In the genomic region with DNA sequence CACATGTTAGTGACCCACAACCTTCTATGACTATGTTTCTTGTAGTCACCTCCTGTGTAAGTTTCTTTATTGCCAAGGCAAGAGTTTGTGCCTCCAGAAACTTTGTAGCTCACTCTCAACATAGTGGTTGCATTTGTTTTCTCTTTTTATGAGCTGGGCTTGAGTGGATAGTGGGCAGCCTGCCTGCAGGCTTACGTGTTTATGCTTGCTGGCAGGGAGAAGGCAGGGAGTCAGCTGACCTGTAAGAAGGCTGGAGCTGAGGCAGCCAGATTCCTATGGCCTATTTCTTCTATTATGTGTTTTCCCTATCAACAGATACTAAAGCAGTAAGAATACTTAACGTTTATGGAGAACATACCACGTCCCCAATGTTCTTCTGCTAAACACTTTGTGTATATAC, we compare ENCODE assay signal across 9 mouse cellular contexts.
DNase-seq lines count a peak whose midpoint lies in the region; ATAC-seq lines count a peak whose summit lies in the region.
"Had no signal": no experiment of that assay in that cellular context is flagged by ENCODE, and none has a peak within 500 bp of the region (broad histone marks: within the 10 kb centered on the region; RNA-seq: fewer than 3 reads in every experiment).

No protein-coding gene starts in this region.

- H3K4me3 ChIP-seq in embryonic facial prominence, embryonic 13.5 days, result no peak overlapping the region
- no peak overlapping the region for H3K4me3 ChIP-seq in embryonic facial prominence, embryonic 10.5 days
- H3K4me3 ChIP-seq: liver, embryonic 13.5 days had no signal

- no peak for ATAC-seq in embryonic facial prominence, embryonic 13.5 days (ENCODE audit: insufficient number of reproducible peaks, insufficient read depth, low FRiP score, low TSS enrichment, low read depth)

- H3K36me3 ChIP-seq in embryonic facial prominence, embryonic 13.5 days, result peaks cover 6% of the 10 kb centered on the region
- no peaks in the 10 kb centered on the region for H3K36me3 ChIP-seq in embryonic facial prominence, embryonic 10.5 days (replicated peaks)
- H3K36me3 ChIP-seq: liver, embryonic 13.5 days had no signal

- no peak overlapping the region for H3K4me2 ChIP-seq in embryonic facial prominence, embryonic 13.5 days
- H3K4me2 ChIP-seq: liver, embryonic 13.5 days had no signal

- no peak for DNase-seq in embryonic facial prominence, embryonic 10.5 days (ENCODE audit: low spot score)
- DNase-seq in adrenal gland, postnatal 36 days, result peak; percentile 72 to 75
- DNase-seq in kidney, adult 9 months, result peak; percentile 53
- DNase-seq in lung, postnatal 25 days (ENCODE audit: low spot score), result peak; percentile 70
- DNase-seq in left cerebral cortex, adult 8-10 months (ENCODE audit: low spot score in 2 of 2), result no peak
- no peak for DNase-seq in cerebellum, adult 11-12 months
- DNase-seq in layer of hippocampus, adult 9-10 months (ENCODE audit: low spot score), result no peak
- DNase-seq: liver, embryonic 13.5 days had no signal

- H3K9ac ChIP-seq in embryonic facial prominence, embryonic 13.5 days, result no peak overlapping the region
- H3K9ac ChIP-seq: liver, embryonic 13.5 days had no signal

- peaks cover 33% of the 10 kb centered on the region for H3K4me1 ChIP-seq in embryonic facial prominence, embryonic 13.5 days
- H3K4me1 ChIP-seq in embryonic facial prominence, embryonic 10.5 days, result peaks cover 33% of the 10 kb centered on the region
- H3K4me1 ChIP-seq: liver, embryonic 13.5 days had no signal

- 68% methylated on average over 3 of the region's 3 CpGs for WGBS in embryonic facial prominence, embryonic 13.5 days
- WGBS in embryonic facial prominence, embryonic 10.5 days, result 76% methylated on average over 3 of the region's 3 CpGs

- H3K9me3 ChIP-seq in embryonic facial prominence, embryonic 13.5 days, result no peaks in the 10 kb centered on the region
- H3K9me3 ChIP-seq in embryonic facial prominence, embryonic 10.5 days, result no peaks in the 10 kb centered on the region
- H3K9me3 ChIP-seq: liver, embryonic 13.5 days had no signal

- peak overlapping the region; percentile 89; the same call in 1 of the 2 replicates for H3K27ac ChIP-seq in embryonic facial prominence, embryonic 13.5 days
- H3K27ac ChIP-seq in embryonic facial prominence, embryonic 10.5 days (replicated peaks), result no peak overlapping the region
- H3K27ac ChIP-seq: liver, embryonic 13.5 days had no signal

- no peaks in the 10 kb centered on the region for H3K27me3 ChIP-seq in embryonic facial prominence, embryonic 13.5 days
- no peaks in the 10 kb centered on the region for H3K27me3 ChIP-seq in embryonic facial prominence, embryonic 10.5 days (replicated peaks; ENCODE audit: low read depth, poor library complexity, severe bottlenecking)
- H3K27me3 ChIP-seq: liver, embryonic 13.5 days had no signal

Comparison
In these comparisons a context has a peak if more than half of its experiments do, and no peak if none do; other contexts are left out.
1. DNase-seq: peak in adrenal gland, postnatal 36 days (2 of 2), kidney, adult 9 months (single experiment) and lung, postnatal 25 days (single experiment); none in embryonic facial prominence, embryonic 10.5 days (single experiment), left cerebral cortex, adult 8-10 months (0 of 2), cerebellum, adult 11-12 months (single experiment) and layer of hippocampus, adult 9-10 months (single experiment).